Mouse (Mus musculus) frontal cortex, postnatal 36 days (tissue): Measurements from ENCODE around the gene Tnfrsf13c.

Experiments used
- DNase-seq, 2 experiments: peaks; one replicate each; pipeline ENCODE4 v3.0.0; 2022; ENCODE audit warnings: low spot score in 2 of 2

The Tnfrsf13c gene

DNA sequence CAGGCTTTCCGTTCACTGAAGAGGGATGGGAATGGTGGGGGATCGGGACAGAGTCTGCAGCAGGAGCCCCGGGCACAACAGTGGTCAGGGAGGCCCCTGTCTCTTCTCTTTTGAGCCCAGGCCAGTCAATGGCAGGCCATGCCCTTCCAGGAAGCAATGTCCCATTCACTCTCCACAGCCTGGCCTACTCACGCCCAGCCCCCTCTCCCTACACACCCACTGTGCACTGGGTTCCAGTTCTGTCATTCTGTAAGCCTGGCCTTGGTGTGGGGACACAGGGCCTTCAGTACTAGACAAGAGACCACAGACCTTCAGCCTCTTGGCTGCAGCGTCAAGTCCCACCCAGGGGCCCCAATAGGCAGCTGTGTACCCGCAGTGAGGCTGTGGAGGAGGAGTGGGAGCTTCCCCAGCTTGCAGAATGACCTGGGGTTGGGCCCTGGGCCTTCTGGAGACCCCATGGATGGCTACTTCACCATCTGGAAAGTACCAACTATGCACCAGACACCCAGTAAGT lies 6.0 kb upstream of the Tnfrsf13c start:
- DNase-seq: no peak

DNA sequence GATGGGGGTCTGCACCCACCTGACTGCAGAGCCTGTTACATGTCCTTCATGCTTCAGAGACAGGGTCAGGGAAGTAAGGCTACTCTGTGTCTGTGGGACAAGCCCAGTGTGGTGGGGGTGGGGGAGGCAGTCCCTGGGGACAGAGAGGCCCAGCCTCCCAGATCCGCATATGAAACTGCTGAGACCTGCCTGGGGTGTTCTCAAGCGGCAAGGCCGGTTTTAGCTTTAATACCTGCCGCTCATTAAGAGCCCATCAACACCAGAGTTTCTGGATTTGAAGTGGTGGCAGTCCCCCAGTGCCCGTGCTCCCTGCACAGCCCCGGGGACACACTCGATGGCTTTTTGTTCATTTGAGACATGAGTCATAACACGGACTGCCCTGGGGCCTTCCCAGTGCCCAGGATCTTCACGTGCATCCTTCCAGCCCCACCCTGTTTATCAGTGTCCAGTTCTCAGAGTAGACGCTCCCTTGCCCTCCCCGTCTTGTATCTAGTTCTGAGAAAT lies 5.4 kb upstream of the Tnfrsf13c start:
- no peak for DNase-seq

DNA sequence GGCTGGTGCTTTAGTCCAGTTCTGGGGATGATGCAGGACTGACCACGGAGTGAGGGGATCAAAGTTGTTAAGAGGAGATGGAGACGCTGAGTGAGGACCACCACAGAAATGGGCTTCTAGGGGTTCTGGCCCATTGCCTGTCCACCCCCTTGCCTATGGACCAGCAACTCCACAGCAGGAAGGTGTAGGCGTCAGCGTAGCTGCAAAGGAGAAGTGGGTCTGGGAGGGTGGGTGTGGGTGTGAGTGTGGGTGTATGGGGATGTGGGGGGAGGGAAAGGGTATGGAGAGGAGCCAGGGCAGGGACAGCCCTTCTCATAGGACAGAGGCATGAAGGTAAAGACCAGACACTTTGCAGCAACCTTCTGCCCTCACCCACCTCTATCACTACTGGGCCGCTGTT lies 1.6 kb upstream of the Tnfrsf13c start:
- no peak for DNase-seq

DNA sequence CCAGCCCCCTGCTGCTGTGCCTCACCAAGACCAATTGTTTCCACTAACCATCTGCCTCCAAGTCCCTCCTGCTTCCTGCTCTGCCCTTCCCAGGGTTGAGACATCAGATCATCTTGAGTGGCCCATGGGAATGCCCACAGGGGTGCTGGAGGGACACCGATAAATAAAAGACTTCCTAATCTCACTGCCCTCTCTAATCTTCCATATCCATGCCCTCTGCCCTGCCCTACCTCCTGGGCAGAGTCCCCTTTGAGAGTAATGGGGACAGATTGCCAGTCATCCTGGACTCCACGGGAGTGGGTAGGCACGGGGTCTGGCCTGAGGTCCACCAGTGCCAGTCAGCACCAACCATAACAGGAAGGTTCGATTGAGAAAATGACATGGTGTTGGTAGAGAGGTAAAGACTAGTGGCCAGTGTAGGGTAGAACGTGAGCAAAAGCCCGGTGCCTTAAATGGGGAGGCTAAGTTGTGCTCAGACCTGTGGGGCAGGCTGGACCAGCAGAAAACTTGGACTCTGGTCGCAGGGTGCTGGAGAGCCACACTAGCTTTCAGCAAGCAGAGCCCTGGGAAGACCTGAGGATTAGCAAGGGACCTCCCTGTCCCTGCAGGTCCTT lies 540 bp upstream of the Tnfrsf13c start:
- no peak for DNase-seq

- DNase-seq: no peak
These were observed 918 bp downstream of the Tnfrsf13c start for GRCm38 (mm10) chr15:82223251-82223650.

DNA sequence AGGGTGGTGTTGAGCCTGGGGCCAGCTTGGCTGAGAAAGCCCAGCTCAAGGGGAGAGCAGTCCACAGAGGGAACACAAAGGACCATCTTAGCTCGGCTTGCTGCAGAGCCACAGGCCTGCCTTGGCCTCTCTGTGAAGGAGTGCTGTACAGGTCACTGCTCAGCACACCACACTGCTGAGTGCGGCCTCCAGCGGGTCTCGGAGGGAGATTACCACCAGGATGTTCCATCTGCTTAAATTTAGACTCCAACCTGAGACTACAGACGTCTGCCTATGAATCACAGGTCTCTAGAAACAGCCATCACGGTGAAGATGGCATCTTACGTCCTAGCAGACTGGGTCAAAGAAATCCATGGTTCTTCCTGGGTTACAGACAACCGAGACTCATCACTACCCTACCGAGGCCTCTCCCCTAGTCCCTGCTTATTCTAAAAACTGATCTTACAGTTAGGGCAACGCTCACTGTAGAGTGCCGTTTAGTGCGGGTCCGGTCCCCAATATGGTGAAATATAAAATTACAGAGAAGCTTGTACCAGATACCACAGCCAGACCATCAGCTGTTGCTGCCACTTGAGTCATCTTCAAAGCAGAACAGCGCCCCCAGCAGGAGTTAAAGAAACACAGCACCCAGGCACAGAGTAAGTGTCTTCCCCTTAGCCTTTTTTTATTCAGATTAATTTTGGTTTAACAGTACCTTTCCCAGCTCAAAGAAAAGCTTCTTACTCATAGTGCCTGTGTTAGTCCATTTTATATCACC lies 2.9 kb downstream of the Tnfrsf13c start:
- DNase-seq: no peak

- DNase-seq: no peak
These were observed 4.0 kb downstream of the Tnfrsf13c start for GRCm38 (mm10) chr15:82220003-82220675.

GRCm38 (mm10) chr15:82218778-82219666 lies 5.1 kb downstream of the Tnfrsf13c start:
- no peak for DNase-seq

DNA sequence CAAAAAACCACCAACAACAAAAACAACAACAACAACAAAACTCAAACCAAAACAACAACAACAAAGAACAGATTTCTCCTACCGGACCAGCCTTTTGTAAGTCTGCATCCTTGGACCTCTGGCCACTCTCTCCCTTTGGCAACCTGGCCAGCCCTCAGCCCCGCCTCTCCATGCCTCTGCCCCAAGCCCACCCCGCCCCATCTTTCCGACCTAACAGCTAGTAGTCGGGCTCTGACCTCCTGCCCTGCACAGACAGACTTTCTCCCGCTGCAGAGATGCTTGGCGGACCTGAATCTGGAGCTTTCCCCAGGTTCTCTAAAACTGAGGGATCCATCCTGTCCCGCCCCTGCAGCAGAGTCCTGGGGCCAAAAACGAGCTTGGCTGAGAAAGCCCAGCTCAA lies 6.2 kb downstream of the Tnfrsf13c start:
- DNase-seq: no peak

GRCm38 (mm10) chr15:82217039-82217438 lies 7.1 kb downstream of the Tnfrsf13c start:
- no peak for DNase-seq

GRCm38 (mm10) chr15:82216142-82216827 lies 7.9 kb downstream of the Tnfrsf13c start:
- DNase-seq: no peak

DNA sequence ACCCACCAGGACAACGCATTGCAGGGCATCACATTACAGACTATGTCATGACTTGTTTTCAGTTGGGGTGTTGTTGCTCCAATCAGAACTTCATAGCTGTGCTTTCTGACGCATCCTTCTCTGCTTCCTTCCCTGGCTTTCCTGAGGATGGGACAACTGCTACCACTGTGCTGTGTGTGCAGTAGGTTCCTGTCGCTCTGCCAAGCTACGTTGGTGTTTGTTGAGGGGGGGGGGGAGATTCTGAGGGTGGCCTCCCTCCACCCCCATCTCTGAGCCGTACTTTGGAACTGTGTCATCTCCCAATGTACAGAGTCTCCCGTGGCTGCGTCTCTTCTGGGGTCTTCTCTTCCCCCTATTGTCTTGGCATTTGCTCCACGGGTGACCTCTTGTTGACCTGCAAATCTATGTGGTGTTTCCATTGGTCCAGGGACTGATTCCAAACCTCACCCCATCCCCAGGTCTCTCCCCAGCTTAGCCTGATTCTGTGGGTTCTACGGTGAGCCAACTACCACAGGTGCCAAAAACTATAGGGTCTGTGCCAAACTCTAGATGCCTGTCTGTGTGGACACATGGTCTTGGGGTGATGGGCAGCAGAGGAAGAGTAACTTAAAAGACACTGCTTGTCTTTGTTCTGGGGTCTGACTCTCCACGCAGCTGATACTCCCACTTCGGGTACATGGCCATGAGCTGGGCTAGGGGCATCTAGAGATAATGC lies 8.7 kb downstream of the Tnfrsf13c start:
- no peak for DNase-seq

- no peak for DNase-seq
These were observed 10.9 kb downstream of the Tnfrsf13c start for GRCm38 (mm10) chr15:82213222-82213621.

DNA sequence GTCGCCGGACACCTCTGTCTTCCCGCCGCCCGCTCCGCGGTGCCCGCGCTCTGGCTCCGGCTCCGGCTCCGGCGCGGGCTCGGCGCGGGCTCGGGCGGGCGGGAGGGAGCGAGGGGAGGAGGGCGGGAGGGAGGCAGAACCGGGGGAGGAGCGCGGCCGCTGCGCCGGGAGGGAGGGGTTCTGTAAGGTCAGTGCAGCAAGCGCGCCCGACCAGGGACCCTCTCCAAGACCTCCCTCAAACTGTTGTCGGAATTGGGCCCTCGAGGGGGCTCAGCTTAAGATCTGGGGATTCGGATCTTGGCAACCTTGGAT lies 11.5 kb downstream of the Tnfrsf13c start, which contains the start of gene Shisa8:
Shisa8 (minus strand) TSS at position 64 of the 312 bp plus-strand sequence.
- DNase-seq: no peak

DNA sequence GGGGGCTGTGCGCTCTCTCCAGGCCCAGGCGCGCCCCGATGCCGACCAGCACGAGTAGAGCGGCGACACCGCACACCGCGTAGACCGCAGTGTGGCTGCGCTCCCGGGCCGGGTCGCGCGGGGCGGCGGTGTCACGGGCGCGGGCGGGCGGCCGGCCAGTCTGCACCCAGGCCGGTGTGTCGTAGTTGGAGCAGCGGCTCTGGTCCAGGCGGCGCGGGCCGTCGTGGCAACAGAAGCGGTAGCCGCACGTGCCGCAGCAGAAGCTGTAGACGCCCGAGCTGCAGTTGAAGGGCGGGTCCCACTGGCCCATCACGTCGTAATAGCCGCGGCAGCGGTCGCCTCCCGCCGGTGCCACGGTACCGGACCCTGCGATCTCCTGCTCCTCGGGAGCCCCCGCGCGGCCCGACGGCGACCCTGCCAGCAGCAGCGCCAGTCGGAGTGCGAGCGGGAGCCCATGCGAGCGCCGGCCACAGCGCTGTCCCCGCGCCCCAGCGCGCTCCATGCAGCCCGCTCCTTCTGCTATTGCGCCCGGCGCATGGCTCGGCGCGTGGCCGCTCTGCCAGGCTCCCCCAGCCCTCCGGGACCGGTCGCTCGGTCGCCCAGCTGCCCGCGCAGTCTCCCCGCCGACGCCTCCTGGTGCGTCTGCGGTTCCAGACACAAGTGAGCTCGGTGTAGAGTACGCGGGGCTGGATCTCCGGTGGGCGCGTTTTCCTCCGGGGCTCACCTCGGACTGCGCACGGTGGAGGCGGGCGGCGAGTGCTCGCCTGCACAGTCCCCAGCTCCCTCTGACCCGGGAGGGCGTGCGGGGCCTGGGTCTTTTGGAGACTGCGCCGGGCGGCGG lies 12.0 kb downstream of the Tnfrsf13c start:
- no peak for DNase-seq

DNA sequence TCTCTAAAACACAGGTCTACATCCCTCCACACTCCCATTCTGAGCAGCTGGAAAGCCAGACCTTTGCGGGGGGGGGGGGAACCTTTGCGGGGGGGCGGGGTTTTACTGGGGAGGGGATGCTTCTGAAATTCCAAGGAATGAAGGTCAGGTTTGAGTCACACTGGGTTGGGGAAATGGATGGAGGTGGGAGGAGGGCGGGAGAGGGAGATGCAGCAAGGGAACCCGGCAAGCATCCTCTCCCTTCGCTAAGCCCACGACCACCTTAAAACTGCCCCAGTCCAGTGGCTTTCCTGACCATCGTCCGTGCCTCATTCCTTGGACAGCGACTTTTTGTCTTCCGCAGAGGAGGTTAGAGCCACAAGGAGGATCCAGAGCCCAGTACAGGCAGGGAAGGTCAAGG lies 12.9 kb downstream of the Tnfrsf13c start:
- no peak for DNase-seq

- DNase-seq: no peak
These were observed 13.4 kb downstream of the Tnfrsf13c start for GRCm38 (mm10) chr15:82210801-82211200.

- no peak for DNase-seq
These were observed 14.7 kb downstream of the Tnfrsf13c start for GRCm38 (mm10) chr15:82209295-82210050.

DNA sequence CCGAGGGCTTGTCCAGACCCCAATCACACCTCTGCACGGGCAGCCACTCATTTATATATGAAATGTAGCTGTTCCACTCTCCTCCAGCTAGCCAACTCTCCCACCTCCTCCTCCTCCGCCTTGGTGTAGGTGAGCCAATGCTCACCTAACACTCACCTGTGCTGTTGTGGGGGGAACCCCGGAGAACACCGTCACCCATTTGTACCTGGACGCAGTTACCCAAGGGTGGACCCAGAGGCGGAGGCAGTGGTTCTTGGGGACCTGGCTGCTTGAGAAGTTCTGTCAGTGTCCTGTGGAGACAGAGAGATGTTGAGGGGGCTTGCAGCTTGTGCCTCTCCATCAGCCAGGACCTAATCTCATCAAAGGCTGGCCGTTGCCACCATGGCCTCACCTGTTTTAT lies 15.9 kb downstream of the Tnfrsf13c start:
- no peak for DNase-seq
